Mouse (Mus musculus) neural tube, postnatal 0 days (tissue): ENCODE data around the gene Gm28043. TPM values are rescaled to one million over a fixed set of nuclear protein-coding genes. Genes with fewer than 3 reads are reported as not detected.

Experiments
- microRNA-seq: library from miRNA; unstranded; fragments of <30 nt; microRNA quantifications from one replicate; pipeline ENCODE4, GENCODE M21; 2016
- polyA plus RNA-seq: library from polyadenylated mRNA; unstranded; fragments of >200 nt; fragmentation: Nextera tagmentation; extraction: Ambion mirVana; gene quantifications from 2 replicates; pipeline ENCODE4 v1.2.1, GENCODE M21; 2015

The Gm28043 gene
- 1.1 and 2.0 TPM in 2 replicates for polyA plus RNA-seq

GRCm38 (mm10) chr17:29614115-29615023 is at the start of gene Gm28043, which contains the start of gene Rnf8:
TSS of gene Gm28043 (plus strand) at chr17:29614876.
TSS of gene Rnf8 (plus strand) at chr17:29614790.

GRCm38 (mm10) chr17:29660076-29660761 is 45.5 kb downstream of the Gm28043 start, which contains the start of gene Cmtr1:
TSS of gene Cmtr1 (plus strand) at chr17:29660595.

GRCm38 (mm10) chr17:29716732-29717445 is 102.2 kb downstream of the Gm28043 start, which contains the start of gene Ccdc167:
TSS of gene Ccdc167 (minus strand) at chr17:29717044.

Small RNA genes lying within 50 kb of the gene (microRNA-seq; reads per million reads assigned to microRNA genes)
- gene Mir7667 = not detected

Other genes with a start within 250 kb of the Gm28043 start
- gene Pim1, start 124.1 kb upstream of the Gm28043 start, polyA plus RNA-seq = 8.4 and 8.5 TPM in 2 replicates
- gene Gm17657, start 65.2 kb upstream of the Gm28043 start, polyA plus RNA-seq = not detected in 2 replicates
- 21.8 and 24.0 TPM in 2 replicates for gene Tbc1d22b, start 65.1 kb upstream of the Gm28043 start, polyA plus RNA-seq
- gene Tmem217, start 62.5 kb upstream of the Gm28043 start, polyA plus RNA-seq = 0.74 and 1.2 TPM in 2 replicates
- 59.9 and 64.7 TPM in 2 replicates for gene Rnf8, start 86 bp upstream of the Gm28043 start, polyA plus RNA-seq
- 88.5 and 101 TPM in 2 replicates for gene Cmtr1, start 45.7 kb downstream of the Gm28043 start, polyA plus RNA-seq
- 10.5 and 11.9 TPM in 2 replicates for gene Ccdc167, start 102.2 kb downstream of the Gm28043 start, polyA plus RNA-seq